Mouse (Mus musculus) erythroblast, embryonic 14.5 days (primary cell): ENCODE data around the gene Tdrd9.

Experiments used
- GATA1 ChIP-seq: IDR thresholded peaks from 2 replicates; pipeline ENCODE4 v1.6.1; 2012; ENCODE audit warnings: low read length, inconsistent platforms, mixed read lengths
- TAL1 ChIP-seq: IDR thresholded peaks from 3 replicates; pipeline ENCODE4 v1.6.1; 2012; ENCODE audit warnings: low read length, inconsistent platforms, mixed read lengths

- no peak for TF ChIP-seq TAL1
- TF ChIP-seq GATA1, result no peak
Observed at GRCm38 (mm10) chr12:111932513-111932912, 38.8 kb upstream of the Tdrd9 start.
